Mouse (Mus musculus) heart, postnatal 0 days (tissue): ENCODE results near the gene Gm16181. TPM values are rescaled to one million over a fixed set of nuclear protein-coding genes. Genes with fewer than 3 reads are reported as not detected.

Experiments used
- ATAC-seq: fragments of 200-750 bp; cut with Nextera tagmentation; 2 replicates; pipeline ENCODE4 v1.8.0; 2017; ENCODE audit warnings: low read depth, moderate number of reproducible peaks, moderate library complexity; ENCODE audit not compliant: insufficient read depth
- DNase-seq: peaks from one replicate; pipeline ENCODE4 v3.0.0-alpha.2; 2016; ENCODE audit warnings: low spot score
- H3K27ac ChIP-seq: fragments of 300-500 bp; sonication (generic); 2 replicates; pipeline ENCODE4 v1.5.1; 2014; ENCODE audit warnings: low read depth, mild to moderate bottlenecking
- H3K27me3 ChIP-seq: fragments of 300-500 bp; sonication (generic); 2 replicates; pipeline ENCODE4 v1.6.1; 2014; ENCODE audit warnings: low read length, mixed read lengths; ENCODE audit not compliant: control insufficient read depth, insufficient read depth
- H3K36me3 ChIP-seq: fragments of 300-500 bp; sonication (generic); replicated peaks from 2 replicates; pipeline ENCODE4 v1.6.1; 2014; ENCODE audit warnings: low read length, mixed read lengths; ENCODE audit not compliant: control insufficient read depth, insufficient read depth
- H3K4me1 ChIP-seq: fragments of 300-500 bp; sonication (generic); 2 replicates; pipeline ENCODE4 v1.6.1; 2014; ENCODE audit warnings: antibody characterized with exemption; ENCODE audit not compliant: control insufficient read depth, insufficient read depth
- H3K4me2 ChIP-seq: fragments of 300-500 bp; sonication (generic); 2 replicates; pipeline ENCODE4 v1.6.1; 2014; ENCODE audit warnings: low read depth, mild to moderate bottlenecking, low read length, moderate library complexity
- H3K4me3 ChIP-seq: fragments of 300-500 bp; sonication (generic); 2 replicates; pipeline ENCODE4 v1.5.1; 2014; ENCODE audit warnings: low read depth, low read length
- H3K9ac ChIP-seq: fragments of 300-500 bp; sonication (generic); replicated peaks from 2 replicates; pipeline ENCODE4 v1.6.1; 2014; ENCODE audit warnings: low read depth, low read length, mixed read lengths
- H3K9me3 ChIP-seq: fragments of 300-500 bp; sonication (generic); replicated peaks from 2 replicates; pipeline ENCODE4 v1.6.1; 2016; ENCODE audit warnings: low read length; ENCODE audit not compliant: control insufficient read depth
- CTCF ChIP-seq: IDR thresholded peaks from 2 replicates; pipeline ENCODE4 v1.5.1; 2016; ENCODE audit warnings: antibody characterized with exemption, control low read depth, low read depth
- EP300 ChIP-seq: IDR thresholded peaks from 2 replicates; pipeline ENCODE4 v1.6.1; 2016; ENCODE audit warnings: antibody characterized with exemption, low read depth
- WGBS: fragments of 180-500 bp; shearing (Covaris S2); extraction: QIAGEN DNeasy Blood & Tissue Kit; methylation state at CpG from one replicate; pipeline ENCODE4 v1.1.7; 2014; 5-methylcytosine and 5-hydroxymethylcytosine counted together
- polyA plus RNA-seq: library from polyadenylated mRNA; unstranded; fragments of >200 nt; fragmentation: Nextera tagmentation; extraction: Ambion mirVana; gene quantifications from 2 replicates; pipeline ENCODE4 v1.2.1, GENCODE M21; 2015
- total RNA-seq: library from RNA; depleted of rRNA; stranded (reverse); fragments of >200 nt; gene quantifications from 2 replicates; pipeline ENCODE4 v1.2.3, GENCODE M21; 2014; ENCODE audit warnings: low replicate concordance

The Gm16181 gene
- total and polyA plus RNA-seq, 2 experiments from 2014 or later = 0.87 TPM; not detected in 1

GRCm38 (mm10) chr17:35187345-35187744 lies 33.3 kb upstream of the Gm16181 start:
- no peak overlapping the region for H3K9ac ChIP-seq
- TF ChIP-seq EP300 (no peak), CTCF (no peak)
- no peaks in the 10 kb centered on the region for H3K36me3 ChIP-seq
- no peaks in the 10 kb centered on the region for H3K9me3 ChIP-seq
- no peak overlapping the region for H3K4me3 ChIP-seq
- DNase-seq (no peak), ATAC-seq (no peak)
- peak overlapping the region; percentile 9; the same call in 1 of the 2 replicates for H3K27ac ChIP-seq
- peaks cover 5% of the 10 kb centered on the region for H3K4me1 ChIP-seq
- no peak overlapping the region for H3K4me2 ChIP-seq
- H3K27me3 ChIP-seq = no peaks in the 10 kb centered on the region
- 66% methylated on average over 4 of the region's 4 CpGs for WGBS

- Histone ChIP-seq H3K27ac (peak within 1 kb of the TSS; percentile 48; the same call in 1 of the 2 replicates), H3K9ac (no peak within 1 kb of the TSS), H3K4me3 (no peak within 1 kb of the TSS), H3K9me3 (no peaks in the 10 kb centered on the region), H3K27me3 (0 out of 2 replicates have a peak, but pooled peaks cover 1% of the 10 kb centered on the region), H3K4me2 (no peak within 1 kb of the TSS), H3K36me3 (no peaks in the 10 kb centered on the region), H3K4me1 (peaks cover 5% of the 10 kb centered on the region)
- TF ChIP-seq EP300 (no peak), CTCF (no peak)
- DNase-seq = no peak
- 70% methylated on average over 7 of the region's 7 CpGs for WGBS
- ATAC-seq = no peak
Observed at GRCm38 (mm10) chr17:35187959-35188610, 32.5 kb upstream of the Gm16181 start, which contains the start of gene Lst1. Lst1 (minus strand) TSS chr17:35188439.

GRCm38 (mm10) chr17:35189186-35189585 lies 31.4 kb upstream of the Gm16181 start:
- no peaks in the 10 kb centered on the region for H3K9me3 ChIP-seq
- no peak overlapping the region for H3K9ac ChIP-seq
- H3K27me3 ChIP-seq = peaks cover 12% of the 10 kb centered on the region
- DNase-seq (no peak), ATAC-seq (no peak)
- no peak overlapping the region for H3K4me2 ChIP-seq
- no peak for TF ChIP-seq CTCF
- no peak for TF ChIP-seq EP300
- H3K4me1 ChIP-seq = peaks cover 5% of the 10 kb centered on the region
- H3K36me3 ChIP-seq = no peaks in the 10 kb centered on the region
- H3K4me3 ChIP-seq = no peak overlapping the region
- WGBS = 50% methylated on average over 1 of the region's 1 CpGs
- no peak overlapping the region for H3K27ac ChIP-seq

GRCm38 (mm10) chr17:35190096-35190495 lies 30.5 kb upstream of the Gm16181 start:
- peak overlapping the region; percentile 12; the same call in 1 of the 2 replicates for H3K27ac ChIP-seq
- no peak for DNase-seq
- H3K36me3 ChIP-seq = no peaks in the 10 kb centered on the region
- TF ChIP-seq CTCF (no peak), EP300 (no peak)
- H3K4me1 ChIP-seq = peaks cover 5% of the 10 kb centered on the region
- no peak overlapping the region for H3K4me2 ChIP-seq
- no peak for ATAC-seq
- H3K9me3 ChIP-seq = no peaks in the 10 kb centered on the region
- no peak overlapping the region for H3K9ac ChIP-seq
- H3K4me3 ChIP-seq = no peak overlapping the region
- WGBS = 57% methylated on average over 4 of the region's 4 CpGs
- H3K27me3 ChIP-seq = peaks cover 21% of the 10 kb centered on the region

GRCm38 (mm10) chr17:35191723-35192122 lies 28.9 kb upstream of the Gm16181 start:
- peaks cover 5% of the 10 kb centered on the region for H3K4me1 ChIP-seq
- 59% methylated on average over 2 of the region's 2 CpGs for WGBS
- H3K36me3 ChIP-seq = no peaks in the 10 kb centered on the region
- H3K27ac ChIP-seq = no peak overlapping the region
- no peak overlapping the region for H3K9ac ChIP-seq
- no peak overlapping the region for H3K4me2 ChIP-seq
- ATAC-seq (no peak), DNase-seq (no peak)
- H3K4me3 ChIP-seq = no peak overlapping the region
- no peaks in the 10 kb centered on the region for H3K9me3 ChIP-seq
- H3K27me3 ChIP-seq = peaks cover 37% of the 10 kb centered on the region
- no peak for TF ChIP-seq CTCF
- no peak for TF ChIP-seq EP300

GRCm38 (mm10) chr17:35192924-35193323 lies 27.7 kb upstream of the Gm16181 start:
- WGBS = 77% methylated on average over 5 of the region's 5 CpGs
- no peak for ATAC-seq

More at GRCm38 (mm10) chr17:35192924-35193323, 27.7 kb upstream of the Gm16181 start:
- peaks cover 5% of the 10 kb centered on the region for H3K4me1 ChIP-seq
- H3K36me3 ChIP-seq = no peaks in the 10 kb centered on the region
- no peaks in the 10 kb centered on the region for H3K9me3 ChIP-seq
- peaks cover 42% of the 10 kb centered on the region for H3K27me3 ChIP-seq
- no peak overlapping the region for H3K4me3 ChIP-seq
- DNase-seq = no peak
- H3K27ac ChIP-seq = no peak overlapping the region
- TF ChIP-seq CTCF (no peak), EP300 (no peak)
- H3K4me2 ChIP-seq = no peak overlapping the region
- no peak overlapping the region for H3K9ac ChIP-seq
